Mouse (Mus musculus) lung, embryonic 16.5 days (tissue): ENCODE measurements around the gene Hmga1. TPM values are rescaled to one million over a fixed set of nuclear protein-coding genes. Genes with fewer than 3 reads are reported as not detected.
A peak's percentile ranks its signal among the peaks of the same experiment; 100 is the strongest.

Experiments used
- ATAC-seq: fragments of 200-750 bp; cut with Nextera tagmentation; 2 replicates; pipeline ENCODE4 v1.8.0; 2017; ENCODE audit warnings: low read depth, mild to moderate bottlenecking, moderate library complexity
- H3K27ac ChIP-seq: fragments of 300-500 bp; sonication (generic); 2 replicates; pipeline ENCODE4 v1.5.1; 2014; ENCODE audit warnings: mild to moderate bottlenecking, control low read depth, low read length
- H3K27me3 ChIP-seq: fragments of 300-500 bp; sonication (generic); 2 replicates; pipeline ENCODE4 v1.6.1; 2014; ENCODE audit warnings: low read depth, low read length, mixed read lengths; ENCODE audit not compliant: control insufficient read depth, insufficient read depth
- H3K36me3 ChIP-seq: fragments of 300-500 bp; sonication (generic); 2 replicates; pipeline ENCODE4 v1.6.1; 2014; ENCODE audit warnings: low read length; ENCODE audit not compliant: control insufficient read depth, insufficient read depth
- H3K4me1 ChIP-seq: fragments of 300-500 bp; sonication (generic); replicated peaks from 2 replicates; pipeline ENCODE4 v1.6.1; 2014; ENCODE audit warnings: low read length, mixed read lengths; ENCODE audit not compliant: control insufficient read depth, insufficient read depth
- H3K4me2 ChIP-seq: fragments of 300-500 bp; sonication (generic); 2 replicates; pipeline ENCODE4 v1.6.1; 2014; ENCODE audit warnings: low read depth, low read length, control low read depth
- H3K4me3 ChIP-seq: fragments of 300-500 bp; sonication (generic); 2 replicates; pipeline ENCODE4 v1.5.1; 2014; ENCODE audit warnings: mild to moderate bottlenecking, low read length, control low read depth
- H3K9ac ChIP-seq: fragments of 300-500 bp; sonication (generic); 2 replicates; pipeline ENCODE4 v1.6.1; 2014; ENCODE audit warnings: low read length, control low read depth
- H3K9me3 ChIP-seq: fragments of 300-500 bp; sonication (generic); 2 replicates; pipeline ENCODE4 v1.6.1; 2016; ENCODE audit warnings: low read length; ENCODE audit not compliant: control insufficient read depth
- WGBS: fragments of 180-500 bp; shearing (Covaris S2); extraction: QIAGEN DNeasy Blood & Tissue Kit; methylation state at CpG from one replicate; pipeline ENCODE4 v1.1.7; 2014; 5-methylcytosine and 5-hydroxymethylcytosine counted together
- polyA plus RNA-seq: library from polyadenylated mRNA; unstranded; fragments of >200 nt; fragmentation: Nextera tagmentation; extraction: Ambion mirVana; gene quantifications from 2 replicates; pipeline ENCODE4 v1.2.1, GENCODE M21; 2015

Gene Hmga1
- polyA plus RNA-seq, 1 experiment from 2014 or later = 215 TPM

GRCm38 (mm10) chr17:27564391-27565162, 8.3 kb downstream of the Hmga1 start:
- Histone ChIP-seq H3K9ac (peak overlapping the region; percentile 79; the same call in 1 of the 2 replicates), H3K4me3 (peak overlapping the region; percentile 74), H3K27ac (no peak overlapping the region), H3K4me2 (peak overlapping the region; percentile 97), H3K27me3 (no peaks in the 10 kb centered on the region), H3K9me3 (no peaks in the 10 kb centered on the region), H3K36me3 (0 out of 2 replicates have a peak, but pooled peaks cover 3% of the 10 kb centered on the region), H3K4me1 (peaks cover 14% of the 10 kb centered on the region)
- 14% methylated on average over 20 of the region's 20 CpGs for WGBS
- ATAC-seq = no peak

GRCm38 (mm10) chr17:27565163-27565941, 9.1 kb downstream of the Hmga1 start, which contains the start of gene AI413582:
TSS of gene AI413582 (minus strand) at chr17:27565756.
- peaks cover 14% of the 10 kb centered on the region for H3K4me1 ChIP-seq
- peak; percentile 94 for ATAC-seq
- H3K27ac ChIP-seq = peak within 1 kb of the TSS; percentile 28; the same call in 1 of the 2 replicates

GRCm38 (mm10) chr17:27565942-27566267, 9.6 kb downstream of the Hmga1 start:
- ATAC-seq = peak; percentile 36; the same call in 1 of the 2 replicates
- H3K4me2 ChIP-seq = peak overlapping the region; percentile 97
- WGBS = 0% methylated on average over 13 of the region's 13 CpGs

More at GRCm38 (mm10) chr17:27565163-27565941, 9.1 kb downstream of the Hmga1 start, which contains the start of gene AI413582:
- Histone ChIP-seq H3K9ac (peak within 1 kb of the TSS; percentile 79), H3K4me3 (peak within 1 kb of the TSS; percentile 74), H3K4me2 (peak within 1 kb of the TSS; percentile 97), H3K36me3 (0 out of 2 replicates have a peak, but pooled peaks cover 3% of the 10 kb centered on the region), H3K9me3 (no peaks in the 10 kb centered on the region), H3K27me3 (no peaks in the 10 kb centered on the region)
- WGBS = under 1% methylated on average over 54 of the region's 58 CpGs

GRCm38 (mm10) chr17:27568228-27568627, 11.9 kb downstream of the Hmga1 start:
- 87% methylated on average over 5 of the region's 5 CpGs for WGBS
- Histone ChIP-seq H3K36me3 (no peaks in the 10 kb centered on the region), H3K9me3 (no peaks in the 10 kb centered on the region), H3K27ac (no peak overlapping the region), H3K4me2 (no peak overlapping the region), H3K27me3 (no peaks in the 10 kb centered on the region), H3K4me1 (peaks cover 9% of the 10 kb centered on the region), H3K9ac (no peak overlapping the region), H3K4me3 (no peak overlapping the region)
- ATAC-seq = no peak

More at GRCm38 (mm10) chr17:27565942-27566267, 9.6 kb downstream of the Hmga1 start:
- Histone ChIP-seq H3K36me3 (0 out of 2 replicates have a peak, but pooled peaks cover 3% of the 10 kb centered on the region), H3K9me3 (no peaks in the 10 kb centered on the region), H3K27ac (no peak overlapping the region), H3K9ac (peak overlapping the region; percentile 79), H3K4me3 (peak overlapping the region; percentile 74), H3K4me1 (peaks cover 14% of the 10 kb centered on the region), H3K27me3 (no peaks in the 10 kb centered on the region)

- WGBS = 68% methylated on average over 8 of the region's 8 CpGs
- Histone ChIP-seq H3K4me2 (no peak overlapping the region), H3K4me3 (no peak overlapping the region)
Observed at GRCm38 (mm10) chr17:27571315-27571714, 15.0 kb downstream of the Hmga1 start.

GRCm38 (mm10) chr17:27573772-27574320, 17.5 kb downstream of the Hmga1 start:
- no peak overlapping the region for H3K4me2 ChIP-seq
- no peak overlapping the region for H3K9ac ChIP-seq
- WGBS = 79% methylated on average over 10 of the region's 10 CpGs
- no peak for ATAC-seq
- no peaks in the 10 kb centered on the region for H3K9me3 ChIP-seq
- H3K27ac ChIP-seq = peak overlapping the region; percentile 27; the same call in 1 of the 2 replicates
- H3K4me3 ChIP-seq = no peak overlapping the region
- H3K4me1 ChIP-seq = peaks cover 13% of the 10 kb centered on the region
- no peaks in the 10 kb centered on the region for H3K27me3 ChIP-seq
- H3K36me3 ChIP-seq = peaks cover 4% of the 10 kb centered on the region; the same call in 1 of the 2 replicates

More at GRCm38 (mm10) chr17:27571315-27571714, 15.0 kb downstream of the Hmga1 start:
- no peak for ATAC-seq
- H3K9ac ChIP-seq = no peak overlapping the region
- H3K27me3 ChIP-seq = no peaks in the 10 kb centered on the region
- no peak overlapping the region for H3K27ac ChIP-seq
- no peaks in the 10 kb centered on the region for H3K9me3 ChIP-seq
- no peaks in the 10 kb centered on the region for H3K36me3 ChIP-seq
- peaks cover 12% of the 10 kb centered on the region for H3K4me1 ChIP-seq

- Histone ChIP-seq H3K27ac (peak overlapping the region; percentile 63), H3K4me2 (no peak overlapping the region), H3K9me3 (no peaks in the 10 kb centered on the region), H3K36me3 (peaks cover 8% of the 10 kb centered on the region; the same call in 1 of the 2 replicates), H3K27me3 (no peaks in the 10 kb centered on the region), H3K4me1 (peaks cover 13% of the 10 kb centered on the region), H3K4me3 (no peak overlapping the region), H3K9ac (no peak overlapping the region)
- WGBS = 74% methylated on average over 15 of the region's 16 CpGs
- ATAC-seq = peak; percentile 93
Observed at GRCm38 (mm10) chr17:27574470-27575115, 18.3 kb downstream of the Hmga1 start.

- no peak overlapping the region for H3K4me2 ChIP-seq
- peaks cover 11% of the 10 kb centered on the region; the same call in 1 of the 2 replicates for H3K36me3 ChIP-seq
- H3K4me3 ChIP-seq = no peak overlapping the region
- peaks cover 13% of the 10 kb centered on the region for H3K4me1 ChIP-seq
- 56% methylated on average over 10 of the region's 10 CpGs for WGBS
- peak; percentile 13; the same call in 1 of the 2 replicates for ATAC-seq
- no peak overlapping the region for H3K9ac ChIP-seq
- no peaks in the 10 kb centered on the region for H3K9me3 ChIP-seq
- peak overlapping the region; percentile 63 for H3K27ac ChIP-seq
- H3K27me3 ChIP-seq = no peaks in the 10 kb centered on the region
Observed at GRCm38 (mm10) chr17:27575116-27575776, 18.9 kb downstream of the Hmga1 start.
